Mouse (Mus musculus) T-cell, adult 2 months (primary cell): ENCODE measurements around the gene Tpcn1.

Source experiments
- DNase-seq: peaks from one replicate; pipeline ENCODE4 v3.0.0; 2022; ENCODE audit warnings: low spot score

Tpcn1 gene

GRCm38 (mm10) chr5:120579211-120579897 lies 9.1 kb downstream of the Tpcn1 start:
- peak; percentile 52 for DNase-seq

GRCm38 (mm10) chr5:120578504-120579081 lies 9.9 kb downstream of the Tpcn1 start:
- peak; percentile 84 for DNase-seq

- peak; percentile 54 for DNase-seq
These were observed 10.5 kb downstream of the Tpcn1 start for GRCm38 (mm10) chr5:120577935-120578441.

- peak; percentile 39 for DNase-seq
These were observed 11.6 kb downstream of the Tpcn1 start for GRCm38 (mm10) chr5:120576781-120577301.

- no peak for DNase-seq
These were observed 13.9 kb downstream of the Tpcn1 start for GRCm38 (mm10) chr5:120574469-120575063.

- DNase-seq: no peak
These were observed 17.3 kb downstream of the Tpcn1 start for GRCm38 (mm10) chr5:120571056-120571740.

GRCm38 (mm10) chr5:120570289-120570897 lies 18.1 kb downstream of the Tpcn1 start:
- no peak for DNase-seq

- DNase-seq: no peak
These were observed 18.7 kb downstream of the Tpcn1 start for GRCm38 (mm10) chr5:120569791-120570190.

- no peak for DNase-seq
These were observed 19.5 kb downstream of the Tpcn1 start for GRCm38 (mm10) chr5:120568964-120569363.

- DNase-seq: no peak
These were observed 20.1 kb downstream of the Tpcn1 start for GRCm38 (mm10) chr5:120568336-120568768.

GRCm38 (mm10) chr5:120567761-120568211 lies 20.7 kb downstream of the Tpcn1 start:
- no peak for DNase-seq

- no peak for DNase-seq
These were observed 21.2 kb downstream of the Tpcn1 start for GRCm38 (mm10) chr5:120567253-120567701.

GRCm38 (mm10) chr5:120566681-120567252 lies 21.7 kb downstream of the Tpcn1 start:
- DNase-seq: no peak

GRCm38 (mm10) chr5:120566101-120566500 lies 22.4 kb downstream of the Tpcn1 start:
- DNase-seq: no peak

- DNase-seq: no peak
These were observed 23.1 kb downstream of the Tpcn1 start for GRCm38 (mm10) chr5:120565171-120565905.

GRCm38 (mm10) chr5:120563914-120564311 lies 24.6 kb downstream of the Tpcn1 start:
- DNase-seq: peak; percentile 20

GRCm38 (mm10) chr5:120562956-120563913 lies 25.2 kb downstream of the Tpcn1 start:
- no peak for DNase-seq

GRCm38 (mm10) chr5:120560616-120561311 lies 27.7 kb downstream of the Tpcn1 start:
- DNase-seq: no peak

- no peak for DNase-seq
These were observed 28.3 kb downstream of the Tpcn1 start for GRCm38 (mm10) chr5:120560129-120560615.
